Mouse (Mus musculus) c-Kit-positive CD71-positive TER-119-positive erythroid progenitor cells, embryonic 14.5 days (primary cell): ENCODE measurements around the gene Cdk4.

Experiments used
- DNase-seq: peaks from one replicate; pipeline ENCODE4 v3.0.0-alpha.2; 2013; ENCODE audit warnings: low spot score

Cdk4 gene

GRCm38 (mm10) chr10:127075080-127075479, 11.7 kb downstream of the Cdk4 start, which contains the start of gene Agap2:
Gene Agap2 (plus strand): TSS chr10:127075284.
- no peak for DNase-seq

DNA sequence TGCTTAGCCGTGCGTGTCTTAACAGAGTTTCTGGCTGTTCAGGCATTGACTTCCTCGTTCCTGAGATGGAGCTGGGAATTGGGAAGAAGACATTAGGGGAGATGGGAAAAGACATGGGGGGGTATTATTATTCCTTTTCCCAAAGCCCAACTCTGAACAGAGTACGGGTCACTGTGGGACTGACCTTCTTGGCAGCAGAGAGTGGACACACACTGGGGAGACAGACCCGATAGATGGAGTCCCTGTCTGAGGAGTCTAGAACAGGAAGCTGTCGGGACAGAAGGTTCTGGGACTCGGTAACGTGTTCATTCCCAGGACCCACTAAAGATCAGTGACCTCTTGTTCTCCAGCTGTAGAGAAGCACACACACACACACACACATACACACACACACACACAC, 12.3 kb downstream of the Cdk4 start:
- no peak for DNase-seq

DNA sequence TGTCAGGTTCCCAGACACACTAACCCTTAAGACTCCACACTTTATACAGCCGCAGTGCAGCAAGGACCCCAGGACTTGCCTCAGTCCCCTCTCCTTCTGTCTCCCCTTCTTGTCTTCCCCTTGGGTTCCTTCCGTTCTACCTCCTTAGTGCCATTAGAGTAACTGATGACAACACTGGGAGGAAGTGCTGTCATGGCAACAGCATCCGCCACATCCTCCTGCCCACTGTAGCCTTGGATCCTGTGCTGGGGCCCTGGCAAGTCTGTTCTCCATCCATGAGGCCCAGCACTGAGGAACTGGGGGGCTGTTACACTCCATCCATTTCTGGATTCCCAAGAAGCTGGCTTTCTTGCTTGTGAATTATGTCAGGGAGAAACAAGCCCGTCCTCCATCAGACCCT, 12.7 kb downstream of the Cdk4 start:
- no peak for DNase-seq

- no peak for DNase-seq
Observed at GRCm38 (mm10) chr10:127077515-127077914, 14.2 kb downstream of the Cdk4 start.

DNA sequence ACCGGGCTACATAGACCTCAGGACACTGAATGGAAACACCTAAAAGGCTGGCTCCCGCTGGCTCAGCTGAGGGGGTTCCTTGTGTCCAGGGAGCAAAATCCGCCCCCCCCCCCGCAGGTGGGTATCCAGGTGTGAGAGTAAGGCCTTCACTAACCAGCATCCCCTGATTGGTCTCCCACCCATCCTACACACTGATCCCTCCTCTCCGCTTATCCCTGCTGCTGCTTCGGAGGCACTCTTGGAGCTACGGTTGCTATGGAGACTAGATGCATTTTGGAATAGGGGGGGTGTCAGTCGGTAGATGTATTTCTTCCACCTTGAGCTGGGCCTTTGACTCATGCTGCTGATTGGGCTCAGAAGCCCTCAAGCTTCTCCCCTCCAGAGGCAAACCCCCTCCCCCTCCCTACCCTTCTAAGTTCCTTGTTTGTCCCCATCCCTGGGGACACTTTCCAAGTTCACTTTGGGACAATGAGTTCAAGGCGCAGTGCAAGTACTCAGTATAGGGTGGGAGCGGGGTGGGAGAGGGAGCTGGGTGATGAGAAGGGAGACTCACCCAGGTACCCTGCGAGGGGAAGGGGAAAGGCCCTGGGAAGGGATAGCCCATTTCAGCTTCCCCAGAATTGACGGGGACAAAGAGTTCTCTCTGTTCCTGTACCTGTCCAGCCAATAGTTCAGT, 14.8 kb downstream of the Cdk4 start:
- no peak for DNase-seq

GRCm38 (mm10) chr10:127078677-127079575, 15.6 kb downstream of the Cdk4 start:
- no peak for DNase-seq

- DNase-seq: no peak
Observed at GRCm38 (mm10) chr10:127079665-127080391, 16.5 kb downstream of the Cdk4 start.

DNA sequence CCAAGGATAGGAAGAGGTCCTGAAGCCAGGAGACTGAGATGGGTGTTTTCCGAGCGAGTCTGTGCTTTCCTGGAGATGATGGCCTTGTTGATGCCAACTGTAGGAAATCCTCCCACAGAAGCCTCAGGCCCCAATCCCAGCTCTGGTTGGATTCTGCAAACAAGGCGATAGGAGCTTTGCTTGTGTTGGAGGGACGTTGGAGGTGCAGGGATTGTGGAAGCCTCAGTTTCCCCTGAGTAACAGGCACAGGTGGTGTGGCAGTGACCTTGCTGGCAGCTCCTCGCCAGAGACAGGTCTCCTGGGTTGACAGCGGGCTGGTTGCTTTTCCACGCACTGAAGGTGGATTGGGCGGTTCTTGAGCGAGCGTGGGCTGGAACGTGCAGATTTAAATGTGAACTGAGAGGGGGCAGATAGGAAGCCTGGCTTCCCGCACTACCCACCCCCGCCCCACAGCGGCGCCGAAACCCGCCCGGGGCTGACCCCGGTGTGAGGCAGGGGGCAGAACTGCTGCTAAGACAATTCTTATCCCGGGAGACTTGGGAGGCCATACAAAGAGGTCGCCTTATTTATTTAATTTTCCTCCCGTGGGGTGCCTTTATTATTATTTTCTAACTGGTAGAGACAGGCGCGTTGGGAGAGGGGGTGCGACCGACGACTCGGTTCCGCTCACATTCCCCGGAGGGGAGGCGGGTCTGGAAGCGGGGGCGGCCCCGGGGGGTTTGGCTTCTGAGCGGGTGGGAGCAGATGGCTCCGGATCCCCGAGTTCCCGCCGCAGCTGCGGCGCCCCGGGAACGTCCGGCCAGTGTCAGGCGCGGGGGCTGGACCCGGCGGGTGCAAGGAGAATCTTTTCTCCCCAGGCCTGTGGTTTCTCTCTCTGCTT, 17.8 kb downstream of the Cdk4 start:
- no peak for DNase-seq

DNA sequence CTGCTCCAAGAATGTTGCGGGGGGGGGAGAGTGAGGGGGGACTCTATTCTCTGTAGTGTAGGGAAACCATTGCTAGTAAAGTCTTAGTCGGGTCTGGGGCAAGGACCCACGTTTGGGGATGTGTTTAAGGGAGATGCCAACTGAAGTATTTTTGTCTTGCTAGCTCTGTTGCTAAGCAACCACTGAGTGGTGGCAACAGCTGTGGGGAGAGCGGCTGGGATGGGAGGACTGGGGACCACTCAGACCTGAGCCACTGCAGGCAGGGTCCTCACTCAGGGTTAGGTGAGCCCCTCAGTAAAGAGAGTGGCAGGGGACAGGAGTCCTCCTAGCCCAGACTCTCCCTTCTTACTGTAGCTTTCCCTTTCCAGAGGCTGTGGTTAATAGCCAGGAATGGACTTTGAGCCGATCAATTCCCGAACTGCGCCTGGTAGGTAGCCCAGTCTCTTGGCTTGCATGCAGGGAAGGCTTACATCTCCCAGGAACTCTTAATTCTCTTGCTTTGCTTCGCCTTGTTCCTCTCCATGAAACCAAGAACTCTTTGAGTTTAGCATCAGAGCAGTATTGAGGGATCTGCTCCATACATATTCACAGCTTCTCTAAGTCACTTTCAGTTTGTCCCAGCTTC, 18.8 kb downstream of the Cdk4 start:
- DNase-seq: no peak

DNA sequence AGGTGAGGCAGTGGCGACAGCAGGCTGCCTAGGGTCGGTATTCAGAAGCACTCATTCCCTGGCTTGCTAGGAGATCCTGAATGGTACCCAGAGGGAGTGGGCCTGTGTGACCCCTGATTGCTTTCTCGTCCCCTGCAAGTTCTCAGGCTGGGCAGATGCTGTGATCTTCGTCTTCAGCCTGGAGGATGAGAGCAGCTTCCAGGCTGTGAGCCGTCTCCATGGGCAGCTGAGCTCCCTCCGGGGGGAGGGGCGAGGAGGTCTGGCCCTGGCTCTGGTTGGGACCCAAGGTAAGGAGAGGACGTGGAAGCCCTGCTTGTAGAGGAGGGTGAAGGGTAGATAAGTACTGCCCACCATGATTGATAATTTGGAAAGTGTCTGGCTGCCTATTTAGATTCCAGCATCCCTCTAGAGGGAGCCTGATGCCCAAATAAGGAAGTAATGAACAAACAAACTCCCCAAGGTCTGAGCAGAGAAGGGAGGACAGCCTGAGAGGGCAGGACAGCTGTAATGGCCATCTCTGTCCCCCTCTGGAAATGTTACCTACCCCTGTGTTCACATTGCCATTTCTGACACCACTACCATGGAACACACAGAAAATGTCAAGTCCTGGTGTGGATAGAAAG, 20.1 kb downstream of the Cdk4 start:
- DNase-seq: no peak

DNA sequence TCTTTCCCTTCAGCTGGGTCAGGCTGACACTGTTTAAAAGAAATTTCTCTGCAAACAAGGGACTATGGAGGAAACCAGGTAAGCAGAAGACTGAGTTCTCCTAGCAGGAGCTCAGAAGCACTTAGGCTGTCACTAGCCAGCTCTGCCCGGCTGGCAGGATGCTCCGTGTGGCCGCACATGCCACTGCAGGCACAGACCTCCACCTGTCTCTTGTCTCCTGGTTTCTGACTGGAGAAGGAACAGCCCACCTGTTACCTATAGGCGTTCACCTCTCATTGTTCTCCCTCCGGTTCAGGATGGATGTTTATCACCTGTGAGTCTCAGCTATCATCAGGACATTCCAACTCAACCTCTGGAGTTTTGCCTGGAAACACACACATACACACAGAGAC, 20.6 kb downstream of the Cdk4 start:
- DNase-seq: no peak

DNA sequence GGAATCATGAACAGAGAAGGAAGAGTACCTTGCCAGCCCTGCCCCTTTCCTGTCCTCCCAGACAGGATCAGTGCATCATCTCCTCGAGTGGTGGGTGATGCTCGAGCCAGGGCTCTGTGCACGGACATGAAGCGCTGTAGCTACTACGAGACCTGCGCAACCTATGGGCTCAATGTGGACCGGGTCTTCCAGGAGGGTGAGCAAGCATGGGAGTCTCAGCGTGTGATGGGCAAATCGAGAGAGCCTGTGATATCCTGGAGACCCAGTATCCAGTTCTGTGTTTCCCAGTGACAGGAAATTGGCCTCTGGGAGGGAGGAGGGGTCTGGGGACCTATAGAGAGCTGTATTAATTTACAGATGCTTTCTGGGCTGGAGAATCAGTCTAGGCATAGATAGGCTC, 21.7 kb downstream of the Cdk4 start:
- DNase-seq: no peak

GRCm38 (mm10) chr10:127085633-127086032, 22.3 kb downstream of the Cdk4 start:
- no peak for DNase-seq

DNA sequence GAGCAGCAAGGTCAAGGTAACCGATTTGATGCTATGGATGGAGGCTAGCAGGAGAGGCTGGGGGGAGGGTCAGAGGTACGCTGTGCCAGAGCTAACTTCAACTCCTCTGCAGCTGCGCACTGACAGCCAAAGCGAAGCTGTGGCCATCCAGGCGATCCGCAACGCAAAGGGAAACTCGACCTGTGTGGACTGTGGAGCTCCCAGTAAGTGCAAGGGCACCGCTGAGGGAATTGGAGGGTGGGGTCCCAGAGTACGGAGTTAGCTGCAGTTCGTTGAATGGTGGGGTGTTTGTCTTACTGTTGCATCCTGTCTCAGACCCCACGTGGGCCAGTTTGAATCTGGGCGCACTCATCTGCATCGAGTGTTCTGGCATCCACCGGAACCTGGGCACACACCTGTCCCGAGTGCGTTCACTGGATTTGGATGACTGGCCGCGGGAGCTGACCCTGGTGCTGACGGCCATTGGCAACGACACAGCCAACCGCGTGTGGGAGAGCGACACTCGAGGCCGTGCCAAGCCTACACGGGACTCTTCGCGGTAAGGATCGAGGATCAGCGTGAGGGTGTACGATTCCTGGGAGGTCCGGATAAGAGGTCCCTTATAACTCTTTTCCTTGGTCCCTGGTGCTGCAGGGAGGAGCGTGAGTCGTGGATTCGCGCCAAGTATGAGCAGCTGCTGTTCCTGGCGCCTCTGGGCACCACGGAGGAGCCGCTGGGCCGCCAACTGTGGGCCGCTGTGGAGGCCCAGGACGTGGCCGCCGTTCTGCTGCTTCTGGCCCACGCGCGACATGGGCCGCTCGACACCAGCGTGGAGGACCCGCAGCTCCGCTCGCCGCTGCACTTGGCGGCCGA, 27.5 kb downstream of the Cdk4 start:
- DNase-seq: no peak

DNA sequence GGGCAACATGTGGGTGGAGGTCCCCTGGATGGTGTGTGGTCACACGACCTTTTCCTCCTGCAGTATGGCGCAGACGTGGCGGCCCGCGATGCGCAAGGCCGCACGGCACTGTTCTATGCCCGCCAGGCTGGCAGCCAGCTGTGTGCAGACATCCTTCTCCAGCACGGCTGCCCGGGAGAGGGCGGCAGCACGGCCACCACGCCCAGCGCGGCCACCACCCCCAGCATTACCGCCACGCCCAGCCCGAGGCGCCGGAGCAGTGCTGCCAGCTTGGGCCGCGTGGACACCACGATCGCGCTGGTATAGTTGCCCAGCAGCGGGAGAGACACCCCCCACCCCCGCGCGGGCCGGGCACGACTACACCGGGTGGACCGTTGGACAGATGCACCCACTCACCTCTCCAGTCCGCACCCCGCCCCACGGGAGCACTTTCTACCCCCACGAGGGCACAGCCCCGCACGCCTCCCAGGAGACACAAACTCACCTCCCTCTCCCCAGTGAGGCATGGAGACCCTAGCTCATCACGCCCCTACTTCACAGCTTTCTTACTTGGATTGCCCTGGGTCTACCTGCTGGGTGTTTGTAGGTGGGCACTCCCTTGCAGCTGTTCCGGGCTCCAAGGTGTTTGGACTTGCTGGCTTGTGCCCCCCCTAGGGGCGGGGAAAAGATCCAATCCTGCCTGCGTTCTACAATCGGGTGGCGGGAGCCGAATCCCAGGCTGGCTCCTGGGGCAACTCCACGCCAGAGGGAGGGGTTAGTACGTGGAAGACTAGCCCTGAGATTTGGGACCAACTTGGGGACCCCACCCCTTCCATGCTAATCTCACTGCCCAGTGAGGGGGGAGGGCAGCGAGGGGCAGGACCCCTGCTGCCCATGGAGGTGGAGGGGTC, 28.4 kb downstream of the Cdk4 start:
- no peak for DNase-seq

- no peak for DNase-seq
Observed at GRCm38 (mm10) chr10:127092742-127093141, 29.4 kb downstream of the Cdk4 start.

- DNase-seq: no peak
Observed at GRCm38 (mm10) chr10:127094382-127094802, 31.1 kb downstream of the Cdk4 start.

GRCm38 (mm10) chr10:127098514-127098913, 35.2 kb downstream of the Cdk4 start:
- DNase-seq: no peak

- DNase-seq: no peak
Observed at GRCm38 (mm10) chr10:127099191-127099590, 35.9 kb downstream of the Cdk4 start.
